Mouse (Mus musculus): ENCODE measurements around the gene Shisal1. TPM values are rescaled to one million over a fixed set of nuclear protein-coding genes. Genes with fewer than 3 reads are reported as not detected.

The Shisal1 gene
- polyA plus RNA-seq, 1 experiment, result 13.5 TPM

DNA sequence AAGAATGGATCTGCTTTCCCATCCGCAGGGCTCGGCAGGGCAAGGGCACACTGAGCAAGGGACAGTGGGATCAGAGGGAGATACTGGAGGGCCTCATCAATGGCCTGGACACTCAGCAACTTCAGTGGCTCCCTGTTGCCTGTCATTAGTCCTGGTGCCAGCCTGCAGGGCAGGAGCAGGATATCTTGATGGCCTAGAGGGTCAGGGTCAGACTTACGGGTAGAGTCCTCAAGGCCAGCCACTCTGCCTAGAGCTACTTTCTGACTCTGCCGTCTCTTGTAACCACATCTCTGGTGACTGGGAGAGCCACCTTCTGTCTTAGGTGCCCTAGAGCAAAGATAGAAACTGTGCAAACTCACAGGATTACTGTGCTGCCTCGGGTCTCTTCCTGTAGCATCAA, 23.1 kb downstream of the Shisal1 start:
- no peak for TF ChIP-seq POLR2A (IDR thresholded peaks at IDR 0.05; ENCODE audit: borderline replicate concordance, insufficient read depth, low read length)
- TF ChIP-seq CTCF (IDR thresholded peaks at IDR 0.05; ENCODE audit: borderline replicate concordance, insufficient read depth, low read depth, low read length), result no peak
- 91% methylated on average over 5 of the region's 5 CpGs for WGBS
- no peak for DNase-seq
- Histone ChIP-seq H3K27ac (ENCODE audit: insufficient read depth, low read length) (no peak overlapping the region), H3K4me1 (ENCODE audit: control insufficient read depth, insufficient read depth, low read length) (peaks cover 9% of the 10 kb centered on the region), H3K27me3 (ENCODE audit: control insufficient read depth, insufficient read depth, low read length) (no peaks in the 10 kb centered on the region; the same call in 1 of the 2 replicates), H3K4me3 (replicated peaks; ENCODE audit: insufficient read depth, low read depth, low read length) (no peak overlapping the region)

- no peak overlapping the region for H3K27ac ChIP-seq (ENCODE audit: insufficient read depth, low read length)
- no peaks in the 10 kb centered on the region for H3K27me3 ChIP-seq (ENCODE audit: control insufficient read depth, insufficient read depth, low read length)
- peaks cover 7% of the 10 kb centered on the region for H3K4me1 ChIP-seq (ENCODE audit: control insufficient read depth, insufficient read depth, low read length)
- no peak for DNase-seq
- no peak overlapping the region for H3K4me3 ChIP-seq (replicated peaks; ENCODE audit: insufficient read depth, low read depth, low read length)
- WGBS, result 50% methylated on average over 4 of the region's 4 CpGs
- TF ChIP-seq POLR2A (IDR thresholded peaks at IDR 0.05; ENCODE audit: borderline replicate concordance, insufficient read depth, low read length) (no peak), CTCF (IDR thresholded peaks at IDR 0.05; ENCODE audit: borderline replicate concordance, insufficient read depth, low read depth, low read length) (no peak)
Measured at GRCm38 (mm10) chr15:84418266-84418610, 28.7 kb downstream of the Shisal1 start.

- WGBS, result 67% methylated on average over 13 of the region's 13 CpGs
- Histone ChIP-seq H3K27me3 (ENCODE audit: control insufficient read depth, insufficient read depth, low read length) (no peaks in the 10 kb centered on the region), H3K27ac (ENCODE audit: insufficient read depth, low read length) (no peak overlapping the region), H3K4me1 (ENCODE audit: control insufficient read depth, insufficient read depth, low read length) (peaks cover 7% of the 10 kb centered on the region), H3K4me3 (replicated peaks; ENCODE audit: insufficient read depth, low read depth, low read length) (no peak overlapping the region)
- TF ChIP-seq CTCF (IDR thresholded peaks at IDR 0.05; ENCODE audit: borderline replicate concordance, insufficient read depth, low read depth, low read length) (no peak), POLR2A (IDR thresholded peaks at IDR 0.05; ENCODE audit: borderline replicate concordance, insufficient read depth, low read length) (no peak)
- DNase-seq, result no peak
Measured at GRCm38 (mm10) chr15:84417592-84418265, 29.2 kb downstream of the Shisal1 start.

DNA sequence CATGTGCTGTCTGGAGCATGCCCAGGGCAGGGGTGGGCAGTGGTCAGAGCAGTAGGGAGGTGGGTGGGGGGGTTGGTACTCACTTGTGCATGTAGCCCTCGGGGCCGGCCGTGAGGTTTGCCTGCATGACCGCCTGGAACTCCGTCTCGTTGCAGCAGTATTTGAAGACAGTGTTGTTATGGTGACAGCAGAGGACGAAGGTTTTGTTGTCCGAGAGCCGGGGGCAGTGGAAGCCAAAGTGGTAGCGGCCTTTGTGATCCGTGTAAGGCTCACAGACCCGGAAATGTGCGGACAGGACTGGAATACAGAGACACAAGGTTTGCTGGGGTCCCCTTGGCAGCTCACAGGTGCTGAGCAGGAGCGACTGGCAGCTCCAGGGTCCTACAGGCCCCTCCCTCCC, 29.9 kb downstream of the Shisal1 start:
- TF ChIP-seq POLR2A (IDR thresholded peaks at IDR 0.05; ENCODE audit: borderline replicate concordance, insufficient read depth, low read length) (no peak), CTCF (IDR thresholded peaks at IDR 0.05; ENCODE audit: borderline replicate concordance, insufficient read depth, low read depth, low read length) (no peak)
- no peak for DNase-seq
- no peak overlapping the region for H3K4me3 ChIP-seq (replicated peaks; ENCODE audit: insufficient read depth, low read depth, low read length)
- H3K27me3 ChIP-seq (ENCODE audit: control insufficient read depth, insufficient read depth, low read length), result no peaks in the 10 kb centered on the region
- no peak overlapping the region for H3K27ac ChIP-seq (ENCODE audit: insufficient read depth, low read length)
- 83% methylated on average over 14 of the region's 14 CpGs for WGBS
- peaks cover 10% of the 10 kb centered on the region for H3K4me1 ChIP-seq (ENCODE audit: control insufficient read depth, insufficient read depth, low read length)

- Histone ChIP-seq H3K27me3 (ENCODE audit: control insufficient read depth, insufficient read depth, low read length) (no peaks in the 10 kb centered on the region), H3K4me3 (replicated peaks; ENCODE audit: insufficient read depth, low read depth, low read length) (no peak overlapping the region), H3K4me1 (ENCODE audit: control insufficient read depth, insufficient read depth, low read length) (peaks cover 10% of the 10 kb centered on the region), H3K27ac (ENCODE audit: insufficient read depth, low read length) (no peak overlapping the region)
- WGBS, result 18% methylated on average over 9 of the region's 9 CpGs
- DNase-seq, result peak; percentile 34 to 42
- TF ChIP-seq POLR2A (IDR thresholded peaks at IDR 0.05; ENCODE audit: borderline replicate concordance, insufficient read depth, low read length) (no peak), CTCF (IDR thresholded peaks at IDR 0.05; ENCODE audit: borderline replicate concordance, insufficient read depth, low read depth, low read length) (no peak)
Measured at GRCm38 (mm10) chr15:84414040-84414848, 32.7 kb downstream of the Shisal1 start.

GRCm38 (mm10) chr15:84412409-84412808, 34.5 kb downstream of the Shisal1 start:
- peak in 1 of 2 experiments; percentile 21 for DNase-seq
- TF ChIP-seq CTCF (IDR thresholded peaks at IDR 0.05; ENCODE audit: borderline replicate concordance, insufficient read depth, low read depth, low read length) (no peak), POLR2A (IDR thresholded peaks at IDR 0.05; ENCODE audit: borderline replicate concordance, insufficient read depth, low read length) (no peak)
- WGBS, result 52% methylated on average over 6 of the region's 6 CpGs
- H3K4me3 ChIP-seq (replicated peaks; ENCODE audit: insufficient read depth, low read depth, low read length), result no peak overlapping the region
- no peak overlapping the region for H3K27ac ChIP-seq (ENCODE audit: insufficient read depth, low read length)
- peaks cover 10% of the 10 kb centered on the region for H3K4me1 ChIP-seq (ENCODE audit: control insufficient read depth, insufficient read depth, low read length)
- no peaks in the 10 kb centered on the region for H3K27me3 ChIP-seq (ENCODE audit: control insufficient read depth, insufficient read depth, low read length)

- WGBS, result 79% methylated on average over 8 of the region's 8 CpGs
- Histone ChIP-seq H3K27me3 (ENCODE audit: control insufficient read depth, insufficient read depth, low read length) (0 out of 2 replicates have a peak, but pooled peaks cover 1% of the 10 kb centered on the region), H3K27ac (ENCODE audit: insufficient read depth, low read length) (no peak overlapping the region), H3K4me3 (replicated peaks; ENCODE audit: insufficient read depth, low read depth, low read length) (no peak overlapping the region), H3K4me1 (ENCODE audit: control insufficient read depth, insufficient read depth, low read length) (peaks cover 10% of the 10 kb centered on the region)
- TF ChIP-seq POLR2A (IDR thresholded peaks at IDR 0.05; ENCODE audit: borderline replicate concordance, insufficient read depth, low read length), result no peak
- no peak for TF ChIP-seq CTCF (IDR thresholded peaks at IDR 0.05; ENCODE audit: borderline replicate concordance, insufficient read depth, low read depth, low read length)
- DNase-seq, result no peak
Measured at GRCm38 (mm10) chr15:84410052-84410451, 36.8 kb downstream of the Shisal1 start.

Data from cerebellum, adult 2 months (tissue).